In the genomic region with DNA sequence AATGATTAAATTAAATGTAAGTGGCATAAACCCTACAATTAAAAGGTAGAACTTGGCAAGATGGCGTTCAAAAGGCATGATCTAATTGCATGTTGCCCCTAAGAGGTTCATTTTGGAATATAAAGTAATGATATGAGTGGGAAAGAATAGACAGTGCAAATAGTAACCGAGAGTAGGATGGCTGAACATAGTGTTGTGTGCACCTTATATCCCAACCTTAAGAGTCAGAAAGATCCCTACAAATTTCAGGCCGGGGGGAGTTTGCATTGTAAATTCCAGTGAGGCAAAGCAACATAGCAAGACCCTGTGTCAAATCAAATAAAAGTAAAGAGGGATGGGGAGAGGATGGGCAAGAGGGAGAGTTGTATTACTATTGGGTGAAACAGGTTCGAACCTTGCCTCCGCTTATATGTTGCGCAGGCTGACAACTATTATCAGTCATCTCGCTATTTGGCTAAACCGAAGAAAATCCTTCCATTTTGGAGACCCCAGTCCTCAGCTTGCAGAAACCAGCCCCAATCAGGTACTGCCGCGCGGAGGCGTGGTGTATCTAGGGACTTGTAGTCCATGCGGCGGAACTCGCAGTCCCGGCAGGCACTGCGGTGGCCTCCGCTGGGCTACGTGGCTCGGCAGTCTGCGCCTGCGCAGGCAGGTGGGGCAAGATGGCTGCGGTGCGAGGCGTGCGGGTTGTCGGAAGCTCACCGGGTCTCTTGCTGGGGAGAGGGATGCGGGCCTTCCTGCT, we compare ENCODE assay signal across 8 mouse cellular contexts. TPM values are rescaled to one million over a fixed set of nuclear protein-coding genes. Genes with fewer than 3 reads are reported as not detected.
A peak's percentile ranks its signal among the peaks of the same experiment; 100 is the strongest.
DNase-seq lines count a peak whose midpoint lies in the region; ATAC-seq lines count a peak whose summit lies in the region.

No protein-coding gene starts in this region.

- 5% methylated on average over 28 of the region's 29 CpGs for WGBS in embryonic facial prominence, embryonic 14.5 days
- 4% methylated on average over 29 of the region's 29 CpGs for WGBS in kidney, embryonic 14.5 days
- WGBS in limb, embryonic 15.5 days = 5% methylated on average over 29 of the region's 29 CpGs

- H3K27ac ChIP-seq in embryonic facial prominence, embryonic 14.5 days (replicated peaks; ENCODE audit: low read depth, low read length) = peak overlapping the region; percentile 72
- no peak overlapping the region for H3K27ac ChIP-seq in kidney, embryonic 14.5 days (ENCODE audit: low read depth, low read length)
- H3K27ac ChIP-seq in limb, embryonic 15.5 days = peak overlapping the region; percentile 74

- peaks cover 34% of the 10 kb centered on the region for H3K36me3 ChIP-seq in embryonic facial prominence, embryonic 14.5 days (ENCODE audit: control insufficient read depth, insufficient read depth, low read length)
- H3K36me3 ChIP-seq in kidney, embryonic 14.5 days (ENCODE audit: control insufficient read depth, insufficient read depth, low read length) = peaks cover 32% of the 10 kb centered on the region
- peaks cover 32% of the 10 kb centered on the region for H3K36me3 ChIP-seq in limb, embryonic 15.5 days

- peak overlapping the region; percentile 90 for H3K4me3 ChIP-seq in embryonic facial prominence, embryonic 14.5 days (ENCODE audit: low read depth, low read length)
- peak overlapping the region; percentile 93 for H3K4me3 ChIP-seq in kidney, embryonic 14.5 days (ENCODE audit: low read length)
- H3K4me3 ChIP-seq in limb, embryonic 15.5 days = peak overlapping the region; percentile 70

- DNase-seq in 3T3-L1 (ENCODE audit: low read depth, low spot score) = peak; percentile 91
- DNase-seq in adrenal gland, postnatal 4 days (ENCODE audit: low spot score in 2 of 2) = peak; percentile 89 to 90
- DNase-seq in embryonic facial prominence, embryonic 14.5 days (ENCODE audit: low spot score) = peak; percentile 99
- peak; percentile 94 to 95 for DNase-seq in heart, adult 9 months (ENCODE audit: low spot score in 2 of 2)
- DNase-seq in monocyte, adult 2 months (ENCODE audit: low read depth in 1 of 2, low spot score in 2 of 2) = peak; percentile 88 to 89
- DNase-seq in spleen, postnatal 36 days (ENCODE audit: low spot score in 2 of 2) = peak; percentile 96

- peak; percentile 99 for ATAC-seq in embryonic facial prominence, embryonic 14.5 days (ENCODE audit: low read depth)
- ATAC-seq in kidney, embryonic 14.5 days (ENCODE audit: low FRiP score, low TSS enrichment) = peak; percentile 98
- ATAC-seq in limb, embryonic 15.5 days (ENCODE audit: insufficient number of reproducible peaks, low FRiP score, low TSS enrichment, low read depth) = peak; percentile 97

- no peaks in the 10 kb centered on the region for H3K27me3 ChIP-seq in embryonic facial prominence, embryonic 14.5 days (replicated peaks; ENCODE audit: control insufficient read depth, insufficient read depth, low read length)
- H3K27me3 ChIP-seq in kidney, embryonic 14.5 days (ENCODE audit: control insufficient read depth, insufficient read depth, low read length) = no peaks in the 10 kb centered on the region; the same call in 1 of the 2 replicates
- H3K27me3 ChIP-seq in limb, embryonic 15.5 days = no peaks in the 10 kb centered on the region

- H3K4me1 ChIP-seq in embryonic facial prominence, embryonic 14.5 days (ENCODE audit: control insufficient read depth, insufficient read depth, low read length) = peaks cover 6% of the 10 kb centered on the region; the same call in 1 of the 2 replicates
- no peaks in the 10 kb centered on the region; the same call in 1 of the 2 replicates for H3K4me1 ChIP-seq in kidney, embryonic 14.5 days (ENCODE audit: control insufficient read depth, insufficient read depth, low read length)
- peaks cover 11% of the 10 kb centered on the region for H3K4me1 ChIP-seq in limb, embryonic 15.5 days

- H3K9ac ChIP-seq in embryonic facial prominence, embryonic 14.5 days (ENCODE audit: low read depth, low read length) = peak overlapping the region; percentile 93
- peak overlapping the region; percentile 90 for H3K9ac ChIP-seq in kidney, embryonic 14.5 days (ENCODE audit: low read depth, low read length)
- H3K9ac ChIP-seq in limb, embryonic 15.5 days = peak overlapping the region; percentile 80

- H3K9me3 ChIP-seq in embryonic facial prominence, embryonic 14.5 days (ENCODE audit: control insufficient read depth, low read length) = no peaks in the 10 kb centered on the region
- H3K9me3 ChIP-seq in kidney, embryonic 14.5 days (ENCODE audit: control insufficient read depth, low read length) = no peaks in the 10 kb centered on the region
- no peaks in the 10 kb centered on the region for H3K9me3 ChIP-seq in limb, embryonic 15.5 days

- peak overlapping the region; percentile 77 for H3K4me2 ChIP-seq in embryonic facial prominence, embryonic 14.5 days (ENCODE audit: low read depth, low read length)
- peak overlapping the region; percentile 41 for H3K4me2 ChIP-seq in kidney, embryonic 14.5 days (replicated peaks; ENCODE audit: low read depth, low read length)
- peak overlapping the region; percentile 56 for H3K4me2 ChIP-seq in limb, embryonic 15.5 days

RNA-seq across cellular contexts. Expression of a gene that starts 7.0 kb away (rescaled TPM):
- total RNA-seq in adrenal gland, postnatal 4 days (2021) = 10 to 100 TPM; 16.5 to 18.8 TPM
- polyA plus RNA-seq in embryonic facial prominence, embryonic 14.5 days (2014; fragmentation: Nextera tagmentation; extraction: Ambion mirVana) = 9.3 and 10.3 TPM in 2 replicates
- polyA plus RNA-seq in kidney, embryonic 14.5 days (2014; fragmentation: Nextera tagmentation; extraction: Ambion mirVana) = 13.5 and 18.2 TPM in 2 replicates
- polyA plus RNA-seq in limb, embryonic 15.5 days (2015; fragmentation: Nextera tagmentation; extraction: Ambion mirVana) = 34.0 TPM in 2 replicates

RNA-seq across cellular contexts. Expression of a gene that starts 19.2 kb away (rescaled TPM):
- 100 to 1,000 TPM; 167 to 169 TPM for total RNA-seq in adrenal gland, postnatal 4 days (2021)
- polyA plus RNA-seq in embryonic facial prominence, embryonic 14.5 days (2014; fragmentation: Nextera tagmentation; extraction: Ambion mirVana) = 66.2 and 85.4 TPM in 2 replicates
- polyA plus RNA-seq in kidney, embryonic 14.5 days (2014; fragmentation: Nextera tagmentation; extraction: Ambion mirVana) = 73.5 and 232 TPM in 2 replicates
- 214 and 263 TPM in 2 replicates for polyA plus RNA-seq in limb, embryonic 15.5 days (2015; fragmentation: Nextera tagmentation; extraction: Ambion mirVana)

RNA-seq across cellular contexts. Expression of a gene that starts 21.8 kb away (rescaled TPM):
- 10 to 100 TPM; 61.6 to 76.7 TPM for total RNA-seq in adrenal gland, postnatal 4 days (2021)
- 30.5 and 32.1 TPM in 2 replicates for polyA plus RNA-seq in embryonic facial prominence, embryonic 14.5 days (2014; fragmentation: Nextera tagmentation; extraction: Ambion mirVana)
- polyA plus RNA-seq in kidney, embryonic 14.5 days (2014; fragmentation: Nextera tagmentation; extraction: Ambion mirVana) = 36.7 and 39.3 TPM in 2 replicates
- 34.8 and 35.4 TPM in 2 replicates for polyA plus RNA-seq in limb, embryonic 15.5 days (2015; fragmentation: Nextera tagmentation; extraction: Ambion mirVana)

RNA-seq across cellular contexts. Expression of a gene that starts 30.1 kb away (rescaled TPM):
- 10 to 100 TPM; 40.7 to 41.4 TPM for total RNA-seq in adrenal gland, postnatal 4 days (2021)
- polyA plus RNA-seq in embryonic facial prominence, embryonic 14.5 days (2014; fragmentation: Nextera tagmentation; extraction: Ambion mirVana) = 57.7 and 59.8 TPM in 2 replicates
- 58.3 and 60.3 TPM in 2 replicates for polyA plus RNA-seq in kidney, embryonic 14.5 days (2014; fragmentation: Nextera tagmentation; extraction: Ambion mirVana)
- 56.0 and 57.8 TPM in 2 replicates for polyA plus RNA-seq in limb, embryonic 15.5 days (2015; fragmentation: Nextera tagmentation; extraction: Ambion mirVana)

RNA-seq across cellular contexts. Expression of a gene that starts 42.1 kb away (rescaled TPM):
- 10 to 100 TPM; 57.1 to 57.2 TPM for total RNA-seq in adrenal gland, postnatal 4 days (2021)
- polyA plus RNA-seq in embryonic facial prominence, embryonic 14.5 days (2014; fragmentation: Nextera tagmentation; extraction: Ambion mirVana) = 32.0 and 38.7 TPM in 2 replicates
- polyA plus RNA-seq in kidney, embryonic 14.5 days (2014; fragmentation: Nextera tagmentation; extraction: Ambion mirVana) = 35.7 and 48.5 TPM in 2 replicates
- polyA plus RNA-seq in limb, embryonic 15.5 days (2015; fragmentation: Nextera tagmentation; extraction: Ambion mirVana) = 30.7 and 33.4 TPM in 2 replicates
